25 mouse cellular contexts compared by ENCODE assay signal in the genomic region with DNA sequence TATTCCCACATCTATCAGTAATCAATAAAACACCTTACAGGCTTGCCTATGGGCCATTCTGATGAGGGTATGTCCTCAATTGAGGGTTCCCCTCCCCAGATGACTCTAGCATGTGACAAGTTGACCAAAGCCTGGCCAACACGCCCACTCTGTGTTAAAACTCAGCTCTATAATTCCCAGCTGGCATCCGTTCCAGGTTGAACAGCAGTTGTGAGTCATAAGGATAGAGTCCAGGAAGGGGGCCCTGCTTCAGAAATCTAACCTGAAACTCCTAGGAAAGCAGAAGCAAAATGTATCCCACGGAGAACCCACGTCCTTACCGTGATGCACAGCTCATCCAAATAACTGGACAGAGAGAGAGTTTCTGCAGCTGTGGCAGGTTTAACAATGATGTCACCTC.
DNase-seq lines count a peak whose midpoint lies in the region; ATAC-seq and TF ChIP-seq lines count a peak whose summit lies in the region.
"Had no signal": no experiment of that assay in that cellular context is flagged by ENCODE, and none has a peak within 500 bp of the region (broad histone marks: within the 10 kb centered on the region; RNA-seq: fewer than 3 reads in every experiment).

No protein-coding gene starts in this region.

- no peak overlapping the region for H3K27ac ChIP-seq in stomach, embryonic 16.5 days (ENCODE audit: low read length)
- no peak overlapping the region for H3K27ac ChIP-seq in stomach, postnatal 0 days (replicated peaks)
- H3K27ac ChIP-seq in kidney, adult 2 months (ENCODE audit: insufficient read depth, low read depth, low read length): no peak overlapping the region
- H3K27ac ChIP-seq: embryonic facial prominence, embryonic 10.5 days; gastrocnemius, adult 2 months; hindbrain, embryonic 10.5 days; liver, embryonic 13.5 days; midbrain, embryonic 13.5 days; stomach, embryonic 15.5 days had no signal

- TF ChIP-seq POLR2A in kidney, adult 2 months (IDR thresholded peaks at IDR 0.05; ENCODE audit: low read depth, low read length): no peak

- DNase-seq in frontal cortex, postnatal 10 days (ENCODE audit: low spot score in 2 of 2): no peak
- peak; percentile 26 to 48 for DNase-seq in left cerebral cortex, postnatal 14 days (ENCODE audit: low spot score in 2 of 2)
- DNase-seq in left cerebral cortex, adult 11 months (ENCODE audit: low spot score): no peak
- no peak for DNase-seq in stomach, postnatal 0 days (ENCODE audit: low spot score)
- DNase-seq in right cerebral cortex, postnatal 36 days (ENCODE audit: low spot score in 2 of 2): peak; percentile 16 to 30
- no peak for DNase-seq in kidney, adult 2 months
- DNase-seq: adrenal gland, postnatal 25 days; cerebellum, adult 11-12 months; gastrocnemius, adult 2 months; heart, postnatal 10 days; kidney, postnatal 4 days; liver, embryonic 13.5 days; lung, adult 2 months; lung, postnatal 14 days had no signal

- TF ChIP-seq EP300 in stomach, postnatal 0 days (optimal IDR thresholded peaks at IDR 0.05): no peak

- no peak for TF ChIP-seq CTCF in stomach, postnatal 0 days (IDR thresholded peaks at IDR 0.05; ENCODE audit: low read depth)
- no peak for TF ChIP-seq CTCF in kidney, adult 2 months (conservative IDR thresholded peaks at IDR 0.05; ENCODE audit: insufficient read depth, insufficient read length, low read depth, low read length)

- no peak overlapping the region for H3K9ac ChIP-seq in stomach, embryonic 16.5 days (ENCODE audit: low read length)
- no peak overlapping the region for H3K9ac ChIP-seq in stomach, postnatal 0 days (ENCODE audit: low read length)
- H3K9ac ChIP-seq: heart, embryonic 12.5 days; liver, embryonic 13.5 days; midbrain, embryonic 13.5 days; stomach, embryonic 15.5 days had no signal

- intact Hi-C loops in left cerebral cortex, postnatal 14 days (cut with DNase I): loop anchor here (5.0 kb wide), 1 partner anchor 686 kb away; no protein-coding TSS in a partner anchor

- peak; percentile 84 for ATAC-seq in frontal cortex, adult (ENCODE audit: low TSS enrichment)
- 0 out of 2 replicates have a peak, but pooled peaks have one; percentile 28 for ATAC-seq in stomach, embryonic 16.5 days (ENCODE audit: insufficient read depth, low FRiP score)
- ATAC-seq in stomach, postnatal 0 days (ENCODE audit: low FRiP score, low TSS enrichment): no peak
- ATAC-seq: forebrain, embryonic 16.5 days; hindbrain, embryonic 16.5 days; intestine, embryonic 16.5 days; midbrain, embryonic 13.5 days had no signal

- 0 out of 2 replicates have a peak, but pooled peaks cover 5% of the 10 kb centered on the region for H3K4me1 ChIP-seq in stomach, embryonic 16.5 days (ENCODE audit: control insufficient read depth, insufficient read depth, low read length)
- H3K4me1 ChIP-seq in stomach, postnatal 0 days (replicated peaks; ENCODE audit: control insufficient read depth, insufficient read depth): no peaks in the 10 kb centered on the region
- H3K4me1 ChIP-seq in kidney, adult 2 months (ENCODE audit: control insufficient read depth, insufficient read depth, low read length): no peaks in the 10 kb centered on the region; the same call in 1 of the 2 replicates
- H3K4me1 ChIP-seq: embryonic facial prominence, embryonic 10.5 days; heart, embryonic 12.5 days; hindbrain, embryonic 10.5 days; liver, embryonic 13.5 days; midbrain, embryonic 13.5 days had no signal

- H3K9me3 ChIP-seq in stomach, embryonic 16.5 days (replicated peaks; ENCODE audit: control insufficient read depth, low read length): no peaks in the 10 kb centered on the region
- H3K9me3 ChIP-seq in stomach, postnatal 0 days (ENCODE audit: control insufficient read depth, low read length): no peaks in the 10 kb centered on the region
- H3K9me3 ChIP-seq: hindbrain, embryonic 10.5 days; liver, embryonic 13.5 days; midbrain, embryonic 13.5 days; stomach, embryonic 15.5 days had no signal

- H3K27me3 ChIP-seq in stomach, embryonic 16.5 days (ENCODE audit: control insufficient read depth, insufficient read depth, low read length): no peaks in the 10 kb centered on the region
- H3K27me3 ChIP-seq in stomach, postnatal 0 days (ENCODE audit: control insufficient read depth, insufficient read depth, low read length): no peaks in the 10 kb centered on the region
- no peaks in the 10 kb centered on the region for H3K27me3 ChIP-seq in kidney, adult 2 months (replicated peaks; ENCODE audit: control insufficient read depth, insufficient read depth, low read length)
- H3K27me3 ChIP-seq: heart, embryonic 12.5 days; liver, embryonic 13.5 days; midbrain, embryonic 13.5 days; stomach, embryonic 15.5 days had no signal

- WGBS in stomach, embryonic 16.5 days: 65% methylated on average over 5 of the region's 5 CpGs
- WGBS in stomach, postnatal 0 days: 53% methylated on average over 5 of the region's 5 CpGs
- WGBS in kidney, adult 2 months: 87% methylated on average over 5 of the region's 5 CpGs

- H3K4me3 ChIP-seq in stomach, embryonic 16.5 days (replicated peaks; ENCODE audit: low read length): no peak overlapping the region
- H3K4me3 ChIP-seq in stomach, postnatal 0 days (ENCODE audit: low read depth, low read length): no peak overlapping the region
- H3K4me3 ChIP-seq in kidney, adult 2 months (ENCODE audit: insufficient read depth, low read depth, low read length): no peak overlapping the region
- H3K4me3 ChIP-seq: embryonic facial prominence, embryonic 10.5 days; gastrocnemius, adult 2 months; heart, embryonic 12.5 days; hindbrain, embryonic 10.5 days; liver, embryonic 13.5 days; midbrain, embryonic 13.5 days; myocyte; stomach, embryonic 15.5 days had no signal

- H3K4me2 ChIP-seq in stomach, embryonic 16.5 days (ENCODE audit: low read depth, low read length): no peak overlapping the region
- no peak overlapping the region for H3K4me2 ChIP-seq in stomach, postnatal 0 days (replicated peaks; ENCODE audit: low read depth)
- H3K4me2 ChIP-seq: heart, embryonic 12.5 days; liver, embryonic 13.5 days; midbrain, embryonic 13.5 days; stomach, embryonic 15.5 days had no signal

- H3K36me3 ChIP-seq in stomach, embryonic 16.5 days (ENCODE audit: control insufficient read depth, insufficient read depth, low read length): no peaks in the 10 kb centered on the region
- H3K36me3 ChIP-seq in stomach, postnatal 0 days (ENCODE audit: control insufficient read depth, insufficient read depth, low read length): no peaks in the 10 kb centered on the region
- no peaks in the 10 kb centered on the region for H3K36me3 ChIP-seq in kidney, adult 2 months (ENCODE audit: control insufficient read depth, insufficient read depth, low read length)
- H3K36me3 ChIP-seq: embryonic facial prominence, embryonic 10.5 days; heart, embryonic 12.5 days; hindbrain, embryonic 10.5 days; liver, embryonic 13.5 days; midbrain, embryonic 13.5 days; stomach, embryonic 15.5 days had no signal

Comparison
In these comparisons a context has a peak if more than half of its experiments do, and no peak if none do; other contexts are left out.
1. DNase-seq: peak in left cerebral cortex, postnatal 14 days (2 of 2) and right cerebral cortex, postnatal 36 days (2 of 2); none in frontal cortex, postnatal 10 days (0 of 2), left cerebral cortex, adult 11 months (single experiment), stomach, postnatal 0 days (single experiment) and kidney, adult 2 months (single experiment).